Mouse (Mus musculus) embryonic fibroblast, embryonic 13.5 days (primary cell): ENCODE data around the gene Tmub1.

Source experiments
- CTCF ChIP-seq: IDR thresholded peaks from 2 replicates; pipeline ENCODE4 v1.5.1; 2011; ENCODE audit warnings: mild to moderate bottlenecking, control low read depth, low read length, moderate library complexity, borderline replicate concordance; ENCODE audit not compliant: insufficient read depth
- POLR2A ChIP-seq: IDR thresholded peaks from 2 replicates; pipeline ENCODE4 v1.6.1; 2011; ENCODE audit warnings: low read depth, mild to moderate bottlenecking, control low read depth, low read length, moderate library complexity

GRCm38 (mm10) chr5:24447624-24448298 lies at the start of gene Tmub1:
- peak; percentile 22; the same call in 1 of the 2 replicates for TF ChIP-seq POLR2A
- TF ChIP-seq CTCF, result no peak
